Mouse (Mus musculus) embryonic facial prominence, embryonic 11.5 days (tissue): ENCODE data around the gene Syne3. TPM values are rescaled to one million over a fixed set of nuclear protein-coding genes. Genes with fewer than 3 reads are reported as not detected.
A peak's percentile ranks its signal among the peaks of the same experiment; 100 is the strongest.

Source experiments
- ATAC-seq: fragments of 200-750 bp; cut with Nextera tagmentation; replicated peaks from 2 replicates; pipeline ENCODE4 v1.8.0; 2017; ENCODE audit warnings: low read depth; ENCODE audit not compliant: insufficient number of reproducible peaks, low FRiP score, low TSS enrichment
- DNase-seq: peaks from one replicate; pipeline ENCODE4 v3.0.0-alpha.2; 2015; ENCODE audit warnings: low spot score
- H3K27ac ChIP-seq: fragments of 300-500 bp; sonication (generic); replicated peaks from 2 replicates; pipeline ENCODE4 v1.5.1; 2014; ENCODE audit warnings: mild to moderate bottlenecking, low read depth, low read length, control low read depth
- H3K27me3 ChIP-seq: fragments of 300-500 bp; sonication (generic); 2 replicates; pipeline ENCODE4 v1.6.1; 2014; ENCODE audit warnings: mild to moderate bottlenecking, low read length, moderate library complexity, mixed read lengths; ENCODE audit not compliant: control insufficient read depth, insufficient read depth
- H3K36me3 ChIP-seq: fragments of 300-500 bp; sonication (generic); replicated peaks from 2 replicates; pipeline ENCODE4 v1.6.1; 2014; ENCODE audit warnings: low read depth, mild to moderate bottlenecking, low read length, moderate library complexity, mixed read lengths; ENCODE audit not compliant: control insufficient read depth, insufficient read depth
- H3K4me1 ChIP-seq: fragments of 300-500 bp; sonication (generic); 2 replicates; pipeline ENCODE4 v1.6.1; 2014; ENCODE audit warnings: low read length, mixed read lengths; ENCODE audit not compliant: control insufficient read depth, insufficient read depth
- H3K4me2 ChIP-seq: fragments of 300-500 bp; sonication (generic); 2 replicates; pipeline ENCODE4 v1.6.1; 2014; ENCODE audit warnings: low read depth, mild to moderate bottlenecking, control low read depth, low read length, moderate library complexity
- H3K4me3 ChIP-seq: fragments of 300-500 bp; sonication (generic); 2 replicates; pipeline ENCODE4 v1.5.1; 2014; ENCODE audit warnings: low read depth, low read length, control low read depth
- H3K9ac ChIP-seq: fragments of 300-500 bp; sonication (generic); replicated peaks from 2 replicates; pipeline ENCODE4 v1.6.1; 2014; ENCODE audit warnings: mild to moderate bottlenecking, control low read depth, low read length
- H3K9me3 ChIP-seq: fragments of 300-500 bp; sonication (generic); replicated peaks from 2 replicates; pipeline ENCODE4 v1.6.1; 2016; ENCODE audit warnings: mild to moderate bottlenecking, low read length, inconsistent platforms, mixed read lengths; ENCODE audit not compliant: control insufficient read depth
- WGBS: fragments of 180-500 bp; shearing (Covaris S2); extraction: QIAGEN DNeasy Blood & Tissue Kit; methylation state at CpG from one replicate; pipeline ENCODE4 v1.1.7; 2014; 5-methylcytosine and 5-hydroxymethylcytosine counted together
- polyA plus RNA-seq: library from polyadenylated mRNA; unstranded; fragments of >200 nt; fragmentation: Nextera tagmentation; extraction: Ambion mirVana; gene quantifications from 2 replicates; pipeline ENCODE4 v1.2.1, GENCODE M21; 2014

Syne3 gene
- polyA plus RNA-seq, 1 experiment from 2014 or later: 0.39 TPM

DNA sequence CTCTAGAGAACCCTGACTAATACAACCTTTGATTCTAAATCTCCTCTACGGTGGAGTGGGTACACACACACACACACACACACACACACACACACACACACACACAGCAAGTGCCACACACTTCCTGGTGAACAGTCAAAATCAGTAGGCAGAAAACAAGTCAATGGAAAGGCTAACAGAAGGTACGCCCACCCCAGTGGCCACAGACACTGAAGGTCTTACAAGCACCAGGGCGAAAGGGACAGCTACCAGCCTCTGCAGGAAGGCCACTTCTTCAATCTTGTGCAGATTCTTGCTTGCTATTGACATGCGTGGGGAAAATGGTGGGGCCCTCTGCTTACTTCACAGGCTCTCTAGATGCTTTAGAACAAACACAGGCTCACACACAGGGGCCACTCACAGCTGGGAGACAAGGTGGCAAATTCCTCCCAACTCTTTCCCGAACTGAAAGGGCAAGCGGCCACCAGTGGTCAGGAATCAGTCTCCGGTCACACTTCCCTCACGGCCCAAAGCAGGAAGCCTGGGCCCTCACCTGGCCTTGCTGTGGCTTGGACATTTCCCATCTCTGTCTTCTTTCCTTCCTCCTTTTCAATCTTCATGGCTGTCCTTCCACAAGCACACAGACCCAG lies 11.9 kb upstream of the Syne3 start:
- 88% methylated on average over 8 of the region's 8 CpGs for WGBS
- no peak overlapping the region for H3K9ac ChIP-seq
- no peak overlapping the region for H3K27ac ChIP-seq

DNA sequence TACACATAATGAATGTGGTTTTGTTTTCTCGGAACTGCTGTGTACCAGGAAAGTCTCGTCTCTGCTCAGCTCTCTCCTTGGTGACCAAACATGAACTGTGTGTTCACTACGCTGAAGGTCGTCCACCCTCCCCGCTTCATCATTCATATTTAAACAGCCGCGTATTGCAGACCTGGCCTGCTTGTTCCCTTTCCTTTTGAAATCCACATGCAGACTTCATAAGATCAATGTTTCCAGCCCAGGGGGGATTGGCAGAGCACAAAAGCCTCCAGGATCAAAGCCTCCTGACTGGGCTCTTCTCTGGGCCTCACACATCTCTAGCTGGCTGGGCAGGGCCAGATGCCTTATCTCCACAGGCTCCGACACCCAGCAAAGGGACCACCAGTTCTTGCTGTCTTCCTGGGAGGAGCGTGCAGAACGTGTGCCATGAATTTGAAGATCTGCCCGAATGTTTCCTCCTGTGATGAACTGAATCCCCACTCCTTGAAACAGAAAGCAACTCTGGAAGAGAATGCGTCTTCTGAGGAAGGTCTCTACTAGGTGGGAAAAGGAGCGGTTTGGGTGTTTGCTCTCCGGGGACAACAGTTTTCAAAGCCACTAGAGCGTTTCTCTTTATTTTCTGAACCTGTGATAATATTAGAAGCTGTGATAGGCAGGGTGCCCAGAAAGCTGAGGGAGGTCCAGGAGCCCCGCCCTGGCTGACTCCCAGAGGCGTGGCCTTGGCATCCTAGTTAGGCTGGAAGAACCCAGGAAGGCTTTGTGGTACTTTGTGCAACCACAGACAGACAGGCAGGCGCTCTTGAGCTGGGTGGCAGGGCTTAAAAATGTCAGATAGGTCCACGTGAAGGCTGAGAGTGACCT lies 10.0 kb upstream of the Syne3 start:
- DNase-seq: no peak
- no peaks in the 10 kb centered on the region for H3K36me3 ChIP-seq
- H3K9ac ChIP-seq: no peak overlapping the region
- no peaks in the 10 kb centered on the region for H3K4me1 ChIP-seq
- H3K4me2 ChIP-seq: no peak overlapping the region
- WGBS: 70% methylated on average over 19 of the region's 19 CpGs
- ATAC-seq: no peak
- H3K9me3 ChIP-seq: 0 out of 2 replicates have a peak, but pooled peaks cover 2% of the 10 kb centered on the region
- no peak overlapping the region for H3K4me3 ChIP-seq
- no peak overlapping the region for H3K27ac ChIP-seq
- H3K27me3 ChIP-seq: no peaks in the 10 kb centered on the region

More for the DNA sequence above, 11.9 kb upstream of the Syne3 start:
- Histone ChIP-seq H3K4me1 (no peaks in the 10 kb centered on the region), H3K4me2 (no peak overlapping the region), H3K4me3 (no peak overlapping the region), H3K9me3 (0 out of 2 replicates have a peak, but pooled peaks cover 2% of the 10 kb centered on the region), H3K36me3 (no peaks in the 10 kb centered on the region), H3K27me3 (no peaks in the 10 kb centered on the region)
- ATAC-seq (no peak), DNase-seq (no peak)

DNA sequence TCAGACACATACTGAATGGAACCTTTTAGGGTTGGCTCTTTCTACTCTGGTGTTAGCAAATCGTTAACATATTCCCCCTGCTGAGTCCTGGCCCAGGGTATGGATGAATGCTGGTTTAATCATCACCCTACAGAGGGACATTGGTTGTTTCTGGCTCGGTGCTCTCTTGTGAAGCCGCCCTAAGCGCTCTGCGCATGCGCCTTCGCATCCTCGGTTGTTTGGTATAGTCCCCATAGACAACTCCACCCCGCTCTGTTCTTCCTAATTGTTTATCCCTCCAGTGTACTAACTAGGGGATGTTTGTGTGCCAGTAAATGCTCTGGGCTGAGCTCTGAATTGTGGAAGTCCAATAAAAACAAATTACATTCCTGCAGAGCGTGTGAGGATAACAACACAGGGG lies 7.0 kb upstream of the Syne3 start:
- Histone ChIP-seq H3K4me3 (no peak overlapping the region), H3K9me3 (no peaks in the 10 kb centered on the region), H3K4me2 (no peak overlapping the region), H3K27me3 (no peaks in the 10 kb centered on the region), H3K36me3 (no peaks in the 10 kb centered on the region), H3K4me1 (no peaks in the 10 kb centered on the region), H3K9ac (no peak overlapping the region), H3K27ac (no peak overlapping the region)
- DNase-seq (no peak), ATAC-seq (no peak)
- WGBS: 83% methylated on average over 10 of the region's 10 CpGs

GRCm38 (mm10) chr12:105016199-105016598 lies 6.6 kb upstream of the Syne3 start:
- Histone ChIP-seq H3K9me3 (no peaks in the 10 kb centered on the region), H3K27me3 (no peaks in the 10 kb centered on the region), H3K4me3 (no peak overlapping the region), H3K4me1 (no peaks in the 10 kb centered on the region), H3K27ac (no peak overlapping the region), H3K9ac (no peak overlapping the region), H3K4me2 (no peak overlapping the region), H3K36me3 (no peaks in the 10 kb centered on the region)
- ATAC-seq (no peak), DNase-seq (no peak)
- WGBS: 61% methylated on average over 4 of the region's 4 CpGs

DNA sequence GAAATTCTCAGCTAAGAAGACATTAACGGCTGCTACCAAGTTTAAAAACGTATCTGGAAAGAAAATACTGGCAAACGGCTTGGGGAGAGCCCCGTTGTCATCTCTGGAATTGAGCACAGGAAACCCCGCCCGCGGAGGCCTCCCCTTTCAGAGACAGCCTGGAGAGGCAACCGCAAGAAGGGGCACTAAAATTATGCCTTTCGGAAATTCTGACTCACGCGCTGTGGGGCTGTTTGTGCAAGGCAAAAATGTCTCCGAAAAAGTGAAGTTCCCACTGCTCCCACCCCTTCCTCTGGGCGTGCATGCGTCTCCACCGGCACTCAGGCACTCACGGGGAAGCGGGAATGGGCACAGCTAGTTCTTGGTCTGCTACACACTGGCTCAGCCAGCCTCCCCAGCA lies 3.5 kb upstream of the Syne3 start:
- Histone ChIP-seq H3K27me3 (peaks cover 21% of the 10 kb centered on the region), H3K9ac (no peak overlapping the region), H3K4me3 (no peak overlapping the region), H3K27ac (no peak overlapping the region), H3K36me3 (no peaks in the 10 kb centered on the region), H3K4me2 (no peak overlapping the region), H3K4me1 (peaks cover 12% of the 10 kb centered on the region), H3K9me3 (no peaks in the 10 kb centered on the region)
- DNase-seq (no peak), ATAC-seq (no peak)
- WGBS: 38% methylated on average over 17 of the region's 17 CpGs

- WGBS: 89% methylated on average over 4 of the region's 4 CpGs
- H3K27ac ChIP-seq: no peak overlapping the region
Measured at GRCm38 (mm10) chr12:105012314-105012713, 2.7 kb upstream of the Syne3 start.

GRCm38 (mm10) chr12:105011589-105011988 lies 2.0 kb upstream of the Syne3 start:
- peaks cover 21% of the 10 kb centered on the region for H3K27me3 ChIP-seq
- WGBS: 100% methylated on average over 1 of the region's 1 CpGs
- DNase-seq: no peak

More at GRCm38 (mm10) chr12:105012314-105012713, 2.7 kb upstream of the Syne3 start:
- Histone ChIP-seq H3K36me3 (no peaks in the 10 kb centered on the region), H3K4me3 (no peak overlapping the region), H3K27me3 (peaks cover 21% of the 10 kb centered on the region), H3K4me2 (no peak overlapping the region), H3K9ac (no peak overlapping the region), H3K4me1 (peaks cover 12% of the 10 kb centered on the region), H3K9me3 (no peaks in the 10 kb centered on the region)
- no peak for DNase-seq
- no peak for ATAC-seq

DNA sequence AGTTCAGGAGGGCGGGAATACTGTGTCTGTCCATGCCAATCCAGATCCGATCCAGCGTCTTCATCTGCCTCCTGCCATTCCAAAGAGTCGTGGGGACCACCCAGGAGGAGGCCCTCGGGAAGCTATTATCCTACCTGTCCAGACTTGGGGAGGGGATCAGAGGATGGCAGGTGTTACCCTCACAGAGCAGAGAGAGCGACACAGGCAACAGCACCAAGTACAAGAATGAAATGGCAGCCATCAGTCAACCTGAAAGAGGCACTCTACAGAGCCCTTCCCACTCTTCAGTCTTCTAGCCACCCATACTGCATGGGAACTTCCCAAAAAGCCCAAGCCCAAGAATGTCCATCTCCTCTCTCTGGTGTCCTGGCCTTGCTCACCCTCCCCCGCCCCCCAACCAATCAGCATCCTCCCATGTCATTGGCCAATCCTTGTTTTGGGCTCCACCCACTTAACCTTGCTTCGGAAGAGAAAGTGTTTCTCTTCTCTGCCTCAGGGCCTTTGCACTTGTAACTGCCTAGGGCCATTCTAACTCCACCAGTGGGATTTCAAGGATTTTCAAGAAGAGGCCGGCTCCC lies 693 bp upstream of the Syne3 start:
- H3K4me2 ChIP-seq: peak overlapping the region; percentile 97
- 13% methylated on average over 9 of the region's 9 CpGs for WGBS
- no peak overlapping the region for H3K27ac ChIP-seq
- peaks cover 21% of the 10 kb centered on the region for H3K27me3 ChIP-seq
- DNase-seq (no peak), ATAC-seq (peak; percentile 49)
- no peaks in the 10 kb centered on the region for H3K36me3 ChIP-seq
- no peaks in the 10 kb centered on the region for H3K9me3 ChIP-seq
- H3K4me1 ChIP-seq: peaks cover 12% of the 10 kb centered on the region
- H3K4me3 ChIP-seq: peak overlapping the region; percentile 64
- H3K9ac ChIP-seq: peak overlapping the region; percentile 56; the same call in 1 of the 2 replicates

More at GRCm38 (mm10) chr12:105011589-105011988, 2.0 kb upstream of the Syne3 start:
- H3K27ac ChIP-seq: no peak overlapping the region
- H3K4me1 ChIP-seq: peaks cover 12% of the 10 kb centered on the region
- H3K36me3 ChIP-seq: no peaks in the 10 kb centered on the region
- ATAC-seq: no peak
- H3K4me2 ChIP-seq: no peak overlapping the region
- no peak overlapping the region for H3K4me3 ChIP-seq
- no peak overlapping the region for H3K9ac ChIP-seq
- no peaks in the 10 kb centered on the region for H3K9me3 ChIP-seq
